Comparison of ENCODE assay signal across 8 mouse cellular contexts in the genomic region with DNA sequence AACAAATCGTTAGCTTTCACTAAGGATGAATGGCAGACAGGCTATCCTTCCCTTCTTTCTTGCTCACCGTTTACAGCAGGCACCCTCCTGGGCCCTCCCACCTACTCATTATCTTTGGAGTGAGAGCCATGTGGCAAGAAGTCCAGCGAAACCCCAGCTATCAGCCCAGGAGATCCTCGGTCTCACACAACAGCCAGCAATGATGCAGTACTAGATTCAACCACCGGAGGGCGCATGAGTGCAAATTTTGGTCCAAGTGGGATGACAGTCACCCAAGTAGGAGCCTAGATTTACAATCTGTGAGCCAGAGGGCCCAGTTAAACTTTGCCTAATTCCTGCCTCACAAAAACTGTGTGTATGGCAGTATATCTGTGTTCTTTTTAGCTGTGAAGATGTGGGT. TPM values are rescaled to one million over a fixed set of nuclear protein-coding genes. Genes with fewer than 3 reads are reported as not detected.
DNase-seq lines count a peak whose midpoint lies in the region; ATAC-seq and TF ChIP-seq lines count a peak whose summit lies in the region.

No protein-coding gene starts in this region.

- no peak overlapping the region for H3K9ac ChIP-seq in embryonic facial prominence, embryonic 12.5 days
- no peak overlapping the region for H3K9ac ChIP-seq in heart, adult 2 months (ENCODE audit: low read depth, low read length)
- H3K9ac ChIP-seq in limb, embryonic 11.5 days (ENCODE audit: low read length): no peak overlapping the region
- H3K9ac ChIP-seq in midbrain, embryonic 15.5 days: peak overlapping the region; percentile 32; the same call in 1 of the 2 replicates

- intact Hi-C loops in heart, adult 2 months (cut with DNase I): loop anchor here (1.0 to 2.0 kb wide), 2 partner anchors 20 to 32 kb away; no protein-coding TSS in a partner anchor

- H3K9me3 ChIP-seq in embryonic facial prominence, embryonic 12.5 days: no peaks in the 10 kb centered on the region; the same call in 1 of the 2 replicates
- H3K9me3 ChIP-seq in limb, embryonic 11.5 days (ENCODE audit: control insufficient read depth, low read length): no peaks in the 10 kb centered on the region
- H3K9me3 ChIP-seq in midbrain, embryonic 15.5 days: no peaks in the 10 kb centered on the region

- H3K4me3 ChIP-seq in embryonic facial prominence, embryonic 12.5 days: no peak overlapping the region
- H3K4me3 ChIP-seq in heart, adult 2 months: no peak overlapping the region
- no peak overlapping the region for H3K4me3 ChIP-seq in kidney, adult 2 months (ENCODE audit: insufficient read depth, low read depth, low read length)
- H3K4me3 ChIP-seq in limb, embryonic 11.5 days (ENCODE audit: low read depth, low read length): no peak overlapping the region
- H3K4me3 ChIP-seq in midbrain, embryonic 15.5 days: no peak overlapping the region

- no peak for ATAC-seq in embryonic facial prominence, embryonic 12.5 days (ENCODE audit: insufficient number of reproducible peaks, insufficient read depth, low FRiP score, low TSS enrichment)
- 0 out of 2 replicates have a peak, but pooled peaks have one; percentile 48 for ATAC-seq in limb, embryonic 11.5 days (ENCODE audit: insufficient number of reproducible peaks, low FRiP score, low TSS enrichment, low read depth)
- ATAC-seq in midbrain, embryonic 15.5 days (replicated peaks): 0 out of 2 replicates have a peak, but pooled peaks have one; percentile 52

- 3% methylated on average over 6 of the region's 6 CpGs for WGBS in embryonic facial prominence, embryonic 12.5 days
- 6% methylated on average over 6 of the region's 6 CpGs for WGBS in heart, adult 2 months
- 2% methylated on average over 6 of the region's 6 CpGs for WGBS in kidney, adult 2 months
- WGBS in limb, embryonic 11.5 days: 3% methylated on average over 6 of the region's 6 CpGs
- WGBS in midbrain, embryonic 15.5 days: 6% methylated on average over 6 of the region's 6 CpGs

- 0 out of 2 replicates have a peak overlapping the region, but pooled peaks have one; percentile 31 for H3K4me2 ChIP-seq in embryonic facial prominence, embryonic 12.5 days (replicated peaks)
- no peak overlapping the region for H3K4me2 ChIP-seq in limb, embryonic 11.5 days (ENCODE audit: low read depth, severe bottlenecking)
- peak overlapping the region; percentile 34 for H3K4me2 ChIP-seq in midbrain, embryonic 15.5 days

- peaks cover 8% of the 10 kb centered on the region; the same call in 1 of the 2 replicates for H3K4me1 ChIP-seq in embryonic facial prominence, embryonic 12.5 days
- H3K4me1 ChIP-seq in heart, adult 2 months (ENCODE audit: control insufficient read depth, insufficient read depth, low read length): peaks cover 7% of the 10 kb centered on the region
- no peaks in the 10 kb centered on the region for H3K4me1 ChIP-seq in kidney, adult 2 months (ENCODE audit: control insufficient read depth, insufficient read depth, low read length)
- peaks cover 2% of the 10 kb centered on the region; the same call in 1 of the 2 replicates for H3K4me1 ChIP-seq in limb, embryonic 11.5 days (ENCODE audit: control insufficient read depth, insufficient read depth, low read length)
- H3K4me1 ChIP-seq in midbrain, embryonic 15.5 days: peaks cover 15% of the 10 kb centered on the region

- TF ChIP-seq CTCF in heart, adult 2 months (IDR thresholded peaks at IDR 0.05): no peak; the same call in 1 of the 2 replicates
- TF ChIP-seq CTCF in kidney, adult 2 months (conservative IDR thresholded peaks at IDR 0.05; ENCODE audit: insufficient read depth, insufficient read length, low read depth, low read length): peak; percentile 96

- TF ChIP-seq EP300 in heart, adult 2 months (IDR thresholded peaks at IDR 0.05; ENCODE audit: insufficient read depth, low read depth, low read length): peak; percentile 57; the same call in 1 of the 2 replicates

- H3K27me3 ChIP-seq in embryonic facial prominence, embryonic 12.5 days: peaks cover 33% of the 10 kb centered on the region
- H3K27me3 ChIP-seq in heart, adult 2 months (ENCODE audit: control insufficient read depth, insufficient read depth, low read length): no peaks in the 10 kb centered on the region
- H3K27me3 ChIP-seq in kidney, adult 2 months (replicated peaks; ENCODE audit: control insufficient read depth, insufficient read depth, low read length): no peaks in the 10 kb centered on the region
- peaks cover 16% of the 10 kb centered on the region for H3K27me3 ChIP-seq in limb, embryonic 11.5 days (ENCODE audit: control insufficient read depth, insufficient read depth, low read length)
- H3K27me3 ChIP-seq in midbrain, embryonic 15.5 days (replicated peaks): peaks cover 29% of the 10 kb centered on the region

- no peak for TF ChIP-seq POLR2A in heart, adult 2 months (IDR thresholded peaks at IDR 0.05; ENCODE audit: insufficient read depth, low read depth, low read length)
- no peak for TF ChIP-seq POLR2A in kidney, adult 2 months (IDR thresholded peaks at IDR 0.05; ENCODE audit: low read depth, low read length)

- H3K79me2 ChIP-seq in heart, adult 2 months (replicated peaks; ENCODE audit: control insufficient read depth, insufficient read depth, low read length): no peaks in the 10 kb centered on the region

- peak; percentile 95 for DNase-seq in 3T3-L1 (ENCODE audit: low read depth, low spot score)
- DNase-seq in adrenal gland, postnatal 25 days: peak; percentile 88
- peak; percentile 81 to 94 for DNase-seq in heart, adult 2 months
- peak; percentile 90 for DNase-seq in kidney, adult 2 months
- peak; percentile 96 for DNase-seq in limb, embryonic 11.5 days (ENCODE audit: low spot score)
- DNase-seq in spleen, adult 18-20 months: peak; percentile 59 to 87

- H3K27ac ChIP-seq in embryonic facial prominence, embryonic 12.5 days: no peak overlapping the region
- H3K27ac ChIP-seq in heart, adult 2 months: no peak overlapping the region
- no peak overlapping the region for H3K27ac ChIP-seq in kidney, adult 2 months (ENCODE audit: insufficient read depth, low read depth, low read length)
- H3K27ac ChIP-seq in limb, embryonic 11.5 days (replicated peaks; ENCODE audit: low read depth, low read length): no peak overlapping the region
- H3K27ac ChIP-seq in midbrain, embryonic 15.5 days: no peak overlapping the region

- H3K36me3 ChIP-seq in embryonic facial prominence, embryonic 12.5 days: no peaks in the 10 kb centered on the region
- no peaks in the 10 kb centered on the region for H3K36me3 ChIP-seq in heart, adult 2 months (ENCODE audit: control insufficient read depth, insufficient read depth, low read length)
- no peaks in the 10 kb centered on the region for H3K36me3 ChIP-seq in kidney, adult 2 months (ENCODE audit: control insufficient read depth, insufficient read depth, low read length)
- H3K36me3 ChIP-seq in limb, embryonic 11.5 days (ENCODE audit: control insufficient read depth, insufficient read depth, low read length): no peaks in the 10 kb centered on the region
- no peaks in the 10 kb centered on the region for H3K36me3 ChIP-seq in midbrain, embryonic 15.5 days (replicated peaks)

RNA-seq across cellular contexts. Expression of a gene that starts 5.2 kb away (rescaled TPM):
- total RNA-seq in adrenal gland, postnatal 25 days (2021): 81.5 and 159 TPM in 2 replicates
- 28.6 and 37.7 TPM in 2 replicates for polyA plus RNA-seq in embryonic facial prominence, embryonic 12.5 days (2016; fragmentation: Nextera tagmentation; extraction: Ambion mirVana)
- total RNA-seq in heart, adult 2 months (2021): 10 to 100 TPM; 51.8 to 74.4 TPM
- 15.6 and 32.2 TPM in 2 replicates for polyA plus RNA-seq in heart, adult 2 months (2012; rRNA removed)
- polyA plus RNA-seq in kidney, adult 2 months (2012; rRNA removed): 57.6 and 80.2 TPM in 2 replicates
- 21.7 and 23.2 TPM in 2 replicates for polyA plus RNA-seq in limb, embryonic 11.5 days (2014; fragmentation: Nextera tagmentation; extraction: Ambion mirVana)
- 13.9 and 16.5 TPM in 2 replicates for polyA plus RNA-seq in midbrain, embryonic 15.5 days (2015; fragmentation: Nextera tagmentation; extraction: Ambion mirVana)

RNA-seq across cellular contexts. Expression of a gene that starts 11.6 kb away (rescaled TPM):
- 182 and 239 TPM in 2 replicates for total RNA-seq in adrenal gland, postnatal 25 days (2021)
- 73.2 and 73.3 TPM in 2 replicates for polyA plus RNA-seq in embryonic facial prominence, embryonic 12.5 days (2016; fragmentation: Nextera tagmentation; extraction: Ambion mirVana)
- 100 to 1,000 TPM; 279 to 438 TPM for total RNA-seq in heart, adult 2 months (2021)
- polyA plus RNA-seq in heart, adult 2 months (2012; rRNA removed): 420 and 727 TPM in 2 replicates
- polyA plus RNA-seq in kidney, adult 2 months (2012; rRNA removed): 906 and 994 TPM in 2 replicates
- polyA plus RNA-seq in limb, embryonic 11.5 days (2014; fragmentation: Nextera tagmentation; extraction: Ambion mirVana): 81.4 and 82.2 TPM in 2 replicates
- 61.7 and 74.3 TPM in 2 replicates for polyA plus RNA-seq in midbrain, embryonic 15.5 days (2015; fragmentation: Nextera tagmentation; extraction: Ambion mirVana)

RNA-seq across cellular contexts. Expression of a gene that starts 14.8 kb away (rescaled TPM):
- 6.4 and 8.0 TPM in 2 replicates for total RNA-seq in adrenal gland, postnatal 25 days (2021)
- 4.7 and 5.7 TPM in 2 replicates for polyA plus RNA-seq in embryonic facial prominence, embryonic 12.5 days (2016; fragmentation: Nextera tagmentation; extraction: Ambion mirVana)
- 1 to 10 TPM; 2.9 to 3.8 TPM for total RNA-seq in heart, adult 2 months (2021)
- 3.5 and 6.1 TPM in 2 replicates for polyA plus RNA-seq in heart, adult 2 months (2012; rRNA removed)
- 4.2 and 8.4 TPM in 2 replicates for polyA plus RNA-seq in kidney, adult 2 months (2012; rRNA removed)
- polyA plus RNA-seq in limb, embryonic 11.5 days (2014; fragmentation: Nextera tagmentation; extraction: Ambion mirVana): 0.61 TPM in 1 of 2 replicates, not detected in the other
- 158 and 189 TPM in 2 replicates for polyA plus RNA-seq in midbrain, embryonic 15.5 days (2015; fragmentation: Nextera tagmentation; extraction: Ambion mirVana)

RNA-seq across cellular contexts. Expression of a gene that starts 30.2 kb away (rescaled TPM):
- not detected in 2 replicates for total RNA-seq in adrenal gland, postnatal 25 days (2021)
- polyA plus RNA-seq in embryonic facial prominence, embryonic 12.5 days (2016; fragmentation: Nextera tagmentation; extraction: Ambion mirVana): not detected in 2 replicates
- not detected for total RNA-seq in heart, adult 2 months (2021)
- not detected in 2 replicates for polyA plus RNA-seq in heart, adult 2 months (2012; rRNA removed)
- polyA plus RNA-seq in kidney, adult 2 months (2012; rRNA removed): not detected in 2 replicates
- polyA plus RNA-seq in limb, embryonic 11.5 days (2014; fragmentation: Nextera tagmentation; extraction: Ambion mirVana): not detected in 2 replicates
- polyA plus RNA-seq in midbrain, embryonic 15.5 days (2015; fragmentation: Nextera tagmentation; extraction: Ambion mirVana): not detected in 2 replicates

RNA-seq across cellular contexts. Expression of a gene that starts 47.1 kb away (rescaled TPM):
- total RNA-seq in adrenal gland, postnatal 25 days (2021): 16.1 and 21.9 TPM in 2 replicates
- polyA plus RNA-seq in embryonic facial prominence, embryonic 12.5 days (2016; fragmentation: Nextera tagmentation; extraction: Ambion mirVana): 110 TPM in 2 replicates
- 10 to 100 TPM; 13.7 to 15.5 TPM for total RNA-seq in heart, adult 2 months (2021)
- polyA plus RNA-seq in heart, adult 2 months (2012; rRNA removed): 11.7 and 18.4 TPM in 2 replicates
- polyA plus RNA-seq in kidney, adult 2 months (2012; rRNA removed): 11.2 and 11.9 TPM in 2 replicates
- polyA plus RNA-seq in limb, embryonic 11.5 days (2014; fragmentation: Nextera tagmentation; extraction: Ambion mirVana): 128 and 135 TPM in 2 replicates
- polyA plus RNA-seq in midbrain, embryonic 15.5 days (2015; fragmentation: Nextera tagmentation; extraction: Ambion mirVana): 61.1 and 63.4 TPM in 2 replicates

Comparison
In these comparisons a context has a peak if more than half of its experiments do, and no peak if none do; other contexts are left out.
1. RNA of a gene that starts 14.8 kb away (polyA plus RNA-seq): 158 to 189 TPM in midbrain, embryonic 15.5 days; 4.2 to 8.4 TPM in kidney, adult 2 months, 3.5 to 6.1 TPM in heart, adult 2 months, 4.7 to 5.7 TPM in embryonic facial prominence, embryonic 12.5 days and 0.61 TPM in limb, embryonic 11.5 days; every median in the first group is over 10 times any median in the second.
2. Peak in every context shown above with its lines, with median percentiles within 50 percentile points of each other: DNase-seq.